In the genomic region with DNA sequence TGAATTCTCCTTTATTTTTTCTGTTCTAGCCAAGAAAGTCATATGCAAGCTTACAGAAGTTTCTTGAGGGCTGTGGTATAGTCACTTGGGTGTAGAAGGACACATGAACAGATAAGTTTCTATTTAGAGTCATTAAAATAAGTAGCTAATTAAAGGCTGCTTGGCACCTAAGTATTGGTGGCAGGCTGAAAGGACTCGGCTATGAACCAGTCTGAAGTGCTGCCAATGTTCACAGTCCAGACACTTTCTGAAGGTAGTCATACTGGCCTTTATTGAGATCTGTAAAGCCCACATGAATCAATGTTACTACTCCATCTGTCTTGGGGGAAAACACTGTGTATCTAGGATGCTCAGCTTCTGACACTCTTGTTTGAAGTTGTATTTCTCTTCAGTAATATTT, we compare ENCODE assay signal across 21 mouse cellular contexts.
"Had no signal": no experiment of that assay in that cellular context is flagged by ENCODE, and none has a peak within 500 bp of the region (broad histone marks: within the 10 kb centered on the region; RNA-seq: fewer than 3 reads in every experiment).

No protein-coding gene starts in this region.

- H3K27ac ChIP-seq: kidney, postnatal 0 days; layer of hippocampus, adult 2 months; limb, embryonic 10.5 days; limb, embryonic 13.5 days; liver, embryonic 12.5 days; liver, embryonic 15.5 days; lung, embryonic 15.5 days; midbrain, embryonic 10.5 days; midbrain, embryonic 13.5 days; neural tube, embryonic 13.5 days had no signal

- H3K4me3 ChIP-seq: layer of hippocampus, adult 2 months; limb, embryonic 10.5 days; limb, embryonic 13.5 days; liver, embryonic 12.5 days; liver, embryonic 15.5 days; lung, embryonic 15.5 days; megakaryocyte, embryonic 14.5 days; midbrain, embryonic 10.5 days; midbrain, embryonic 13.5 days; myocyte; neural tube, embryonic 13.5 days had no signal

- H3K36me3 ChIP-seq: limb, embryonic 10.5 days; limb, embryonic 13.5 days; liver, embryonic 12.5 days; liver, embryonic 15.5 days; lung, embryonic 15.5 days; midbrain, embryonic 10.5 days; midbrain, embryonic 13.5 days; neural tube, embryonic 13.5 days had no signal

- H3K4me2 ChIP-seq: limb, embryonic 13.5 days; liver, embryonic 12.5 days; liver, embryonic 15.5 days; lung, embryonic 15.5 days; midbrain, embryonic 13.5 days; neural tube, embryonic 13.5 days had no signal

- H3K4me1 ChIP-seq: limb, embryonic 10.5 days; liver, embryonic 12.5 days; liver, embryonic 15.5 days; lung, embryonic 15.5 days; megakaryocyte, embryonic 14.5 days; midbrain, embryonic 10.5 days; midbrain, embryonic 13.5 days; neural tube, embryonic 13.5 days had no signal

- DNase-seq: kidney, postnatal 25 days; layer of hippocampus, adult 9-11 months; liver; lung, adult 18-20 months; lung, postnatal 10 days; lung, postnatal 36 days; thymus, adult 18-20 months; thymus, postnatal 36 days had no signal

- H3K27me3 ChIP-seq: limb, embryonic 13.5 days; liver, embryonic 12.5 days; liver, embryonic 15.5 days; lung, embryonic 15.5 days; megakaryocyte, embryonic 14.5 days; midbrain, embryonic 13.5 days; neural tube, embryonic 13.5 days had no signal

- H3K9ac ChIP-seq: limb, embryonic 13.5 days; liver, embryonic 12.5 days; liver, embryonic 15.5 days; lung, embryonic 15.5 days; midbrain, embryonic 13.5 days; neural tube, embryonic 13.5 days had no signal

- ATAC-seq: liver, embryonic 12.5 days; midbrain, embryonic 13.5 days; midbrain, embryonic 16.5 days had no signal

- H3K9me3 ChIP-seq: limb, embryonic 10.5 days; limb, embryonic 13.5 days; liver, embryonic 12.5 days; liver, embryonic 15.5 days; lung, embryonic 15.5 days; megakaryocyte, embryonic 14.5 days; midbrain, embryonic 10.5 days; midbrain, embryonic 13.5 days; neural tube, embryonic 13.5 days had no signal
